Mouse (Mus musculus) kidney, postnatal 0 days (tissue): ENCODE data around the gene Lax1. TPM values are rescaled to one million over a fixed set of nuclear protein-coding genes. Genes with fewer than 3 reads are reported as not detected.
"Not testable (repeated sequence)": the region's sequence is repeated elsewhere in the genome, so short reads cannot be mapped to it uniquely, and the experiment has no call there.

Experiments used
- ATAC-seq: fragments of 200-750 bp; cut with Nextera tagmentation; replicated peaks from 2 replicates; pipeline ENCODE4 v1.8.0; 2017; ENCODE audit warnings: low read depth, moderate number of reproducible peaks, moderate TSS enrichment, moderate library complexity; ENCODE audit not compliant: low FRiP score
- DNase-seq: peaks from one replicate; pipeline ENCODE4 v3.0.0-alpha.2; 2016; ENCODE audit warnings: low spot score
- H3K27ac ChIP-seq: fragments of 300-500 bp; sonication (generic); 2 replicates; pipeline ENCODE4 v1.5.1; 2014; ENCODE audit warnings: mild to moderate bottlenecking
- H3K27me3 ChIP-seq: fragments of 300-500 bp; sonication (generic); 2 replicates; pipeline ENCODE4 v1.6.1; 2014; ENCODE audit warnings: low read length, mixed read lengths; ENCODE audit not compliant: insufficient read depth
- H3K36me3 ChIP-seq: fragments of 300-500 bp; sonication (generic); 2 replicates; pipeline ENCODE4 v1.6.1; 2014; ENCODE audit warnings: low read length, mixed read lengths; ENCODE audit not compliant: insufficient read depth
- H3K4me1 ChIP-seq: fragments of 300-500 bp; sonication (generic); replicated peaks from 2 replicates; pipeline ENCODE4 v1.6.1; 2014; ENCODE audit warnings: antibody characterized with exemption, low read length, mixed read lengths; ENCODE audit not compliant: insufficient read depth
- H3K4me2 ChIP-seq: fragments of 300-500 bp; sonication (generic); 2 replicates; pipeline ENCODE4 v1.6.1; 2014; ENCODE audit warnings: mild to moderate bottlenecking, low read length, moderate library complexity, mixed read lengths
- H3K4me3 ChIP-seq: fragments of 300-500 bp; sonication (generic); replicated peaks from 2 replicates; pipeline ENCODE4 v1.5.1; 2014; ENCODE audit warnings: low read depth, low read length
- H3K9ac ChIP-seq: fragments of 300-500 bp; sonication (generic); 2 replicates; pipeline ENCODE4 v1.6.1; 2014; ENCODE audit warnings: low read depth, low read length
- H3K9me3 ChIP-seq: fragments of 300-500 bp; sonication (generic); replicated peaks from 2 replicates; pipeline ENCODE4 v1.6.1; 2016; ENCODE audit warnings: low read length, inconsistent platforms, mixed read lengths
- CTCF ChIP-seq: IDR thresholded peaks from 2 replicates; pipeline ENCODE4 v1.5.1; 2016; ENCODE audit warnings: antibody characterized with exemption, low read depth, mild to moderate bottlenecking, moderate library complexity
- WGBS: fragments of 180-500 bp; shearing (Covaris S2); extraction: QIAGEN DNeasy Blood & Tissue Kit; methylation state at CpG from one replicate; pipeline ENCODE4 v1.1.7; 2014; 5-methylcytosine and 5-hydroxymethylcytosine counted together
- polyA plus RNA-seq: library from polyadenylated mRNA; unstranded; fragments of >200 nt; fragmentation: Nextera tagmentation; extraction: Ambion mirVana; gene quantifications from 2 replicates; pipeline ENCODE4 v1.2.1, GENCODE M21; 2015

The Lax1 gene
- polyA plus RNA-seq, 1 experiment from 2014 or later, result 0.58 TPM

DNA sequence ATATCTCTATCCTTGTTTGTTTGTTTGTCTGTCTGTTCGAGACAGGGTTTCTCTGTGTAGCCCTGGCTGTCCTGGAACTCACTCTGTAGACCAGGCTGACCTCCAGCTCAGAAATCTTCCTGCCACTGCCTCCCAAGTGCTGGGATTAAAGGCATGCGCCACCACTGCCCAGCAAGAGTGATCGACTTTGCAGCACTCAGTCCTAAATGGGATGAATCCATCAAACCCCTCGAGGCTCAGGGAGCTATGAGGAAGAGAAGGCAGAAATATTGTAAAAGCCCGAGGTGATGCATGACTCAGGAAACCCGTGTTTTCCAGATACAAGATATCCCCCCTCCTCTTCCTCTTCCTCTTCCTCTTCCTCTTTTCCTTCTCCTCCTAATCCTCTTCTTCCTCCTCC is 19.1 kb downstream of the Lax1 start:
- no peaks in the 10 kb centered on the region for H3K36me3 ChIP-seq
- no peak overlapping the region for H3K4me2 ChIP-seq
- H3K27me3 ChIP-seq, result no peaks in the 10 kb centered on the region
- 82% methylated on average over 6 of the region's 6 CpGs for WGBS
- no peaks in the 10 kb centered on the region for H3K9me3 ChIP-seq
- no peak overlapping the region for H3K4me3 ChIP-seq
- no peaks in the 10 kb centered on the region for H3K4me1 ChIP-seq
- DNase-seq (no peak), ATAC-seq (no peak)
- TF ChIP-seq CTCF, result no peak
- H3K27ac ChIP-seq, result no peak overlapping the region
- no peak overlapping the region for H3K9ac ChIP-seq

DNA sequence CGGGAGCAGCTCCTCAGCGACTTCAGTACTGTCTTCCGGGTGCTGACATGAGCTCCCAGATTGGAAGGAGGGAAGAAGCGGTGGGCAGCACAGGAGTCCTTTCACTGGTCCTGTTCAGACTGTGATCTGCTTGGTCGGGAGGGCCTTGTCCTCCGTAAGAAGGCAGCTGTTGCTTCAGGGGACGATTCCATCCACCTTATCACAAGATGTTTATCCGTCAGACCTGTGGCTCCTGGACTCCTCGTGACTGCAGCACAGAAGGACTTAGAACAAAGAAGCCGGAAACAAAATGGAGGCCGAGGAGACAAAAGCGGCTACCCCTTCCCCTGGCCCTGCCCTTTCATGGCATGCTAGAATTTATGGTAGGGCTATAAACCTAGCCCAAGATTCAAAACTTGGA is 19.7 kb downstream of the Lax1 start:
- Histone ChIP-seq H3K4me2 (no peak overlapping the region), H3K27ac (no peak overlapping the region), H3K9me3 (no peaks in the 10 kb centered on the region), H3K36me3 (no peaks in the 10 kb centered on the region), H3K9ac (no peak overlapping the region), H3K4me1 (no peaks in the 10 kb centered on the region), H3K27me3 (no peaks in the 10 kb centered on the region), H3K4me3 (no peak overlapping the region)
- no peak for ATAC-seq
- TF ChIP-seq CTCF, result no peak
- no peak for DNase-seq
- 75% methylated on average over 12 of the region's 12 CpGs for WGBS

DNA sequence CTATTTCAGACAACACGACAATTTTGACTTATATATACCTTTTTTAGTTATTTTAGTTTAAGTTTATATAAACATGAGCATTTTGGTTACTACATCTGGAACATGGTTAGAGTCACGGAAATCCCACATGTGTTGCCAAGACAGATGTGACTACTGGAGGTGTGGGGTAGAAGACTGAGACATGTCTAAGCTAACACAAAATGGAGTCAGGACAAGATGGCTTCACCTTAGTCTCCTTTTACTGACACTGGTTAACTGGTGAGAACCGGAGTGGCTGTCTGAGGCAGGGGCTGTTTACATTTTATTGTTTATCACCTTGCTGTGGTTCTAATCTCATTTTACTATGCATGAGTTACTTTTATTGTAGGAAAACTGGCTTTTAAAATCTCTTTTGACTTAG is 21.3 kb downstream of the Lax1 start:
- 84% methylated on average over 3 of the region's 3 CpGs for WGBS
- Histone ChIP-seq H3K4me1 (no peaks in the 10 kb centered on the region), H3K36me3 (no peaks in the 10 kb centered on the region), H3K27me3 (no peaks in the 10 kb centered on the region), H3K9ac (no peak overlapping the region), H3K27ac (no peak overlapping the region), H3K4me3 (no peak overlapping the region), H3K9me3 (no peaks in the 10 kb centered on the region), H3K4me2 (no peak overlapping the region)
- no peak for DNase-seq
- TF ChIP-seq CTCF, result no peak
- no peak for ATAC-seq

DNA sequence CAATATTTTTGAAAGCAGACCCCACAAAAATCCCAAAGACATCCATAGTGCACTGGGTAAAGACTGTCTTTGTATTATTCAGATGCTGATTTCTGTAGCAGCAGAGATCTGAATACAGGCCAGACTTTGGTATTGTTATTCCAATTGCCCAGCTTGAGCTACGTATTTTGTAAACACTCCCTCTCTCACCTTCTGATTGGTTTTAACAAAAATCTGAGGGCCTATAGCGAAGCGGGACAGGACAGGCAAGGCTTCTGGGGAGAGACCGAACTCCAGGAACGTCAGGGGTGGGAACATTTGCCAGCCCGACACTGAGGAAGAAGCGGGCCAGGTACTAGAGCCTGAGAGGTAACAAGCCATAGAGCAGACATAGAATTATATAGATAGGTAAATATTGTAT is 22.2 kb downstream of the Lax1 start:
- no peak for DNase-seq
- Histone ChIP-seq H3K27me3 (no peaks in the 10 kb centered on the region), H3K27ac (no peak overlapping the region), H3K9me3 (no peaks in the 10 kb centered on the region), H3K4me3 (no peak overlapping the region), H3K4me1 (no peaks in the 10 kb centered on the region), H3K4me2 (no peak overlapping the region), H3K9ac (no peak overlapping the region), H3K36me3 (no peaks in the 10 kb centered on the region)
- ATAC-seq, result no peak
- 72% methylated on average over 7 of the region's 7 CpGs for WGBS
- TF ChIP-seq CTCF, result no peak

GRCm38 (mm10) chr1:133665713-133666112 is 24.2 kb downstream of the Lax1 start:
- not testable (repeated sequence) for H3K4me2 ChIP-seq, H3K9me3 ChIP-seq, H3K27me3 ChIP-seq, DNase-seq, H3K36me3 ChIP-seq, H3K27ac ChIP-seq, H3K4me1 ChIP-seq, H3K9ac ChIP-seq, ATAC-seq, H3K4me3 ChIP-seq
- 77% methylated on average over 6 of the region's 8 CpGs for WGBS

GRCm38 (mm10) chr1:133664203-133664970 is 25.5 kb downstream of the Lax1 start:
- 77% methylated on average over 11 of the region's 11 CpGs for WGBS
- no peaks in the 10 kb centered on the region for H3K9me3 ChIP-seq
- no peaks in the 10 kb centered on the region for H3K27me3 ChIP-seq
- no peak for TF ChIP-seq CTCF
- no peak overlapping the region for H3K27ac ChIP-seq
- DNase-seq (no peak), ATAC-seq (no peak)
- H3K4me3 ChIP-seq, result no peak overlapping the region
- H3K4me2 ChIP-seq, result no peak overlapping the region
- H3K4me1 ChIP-seq, result peaks cover 10% of the 10 kb centered on the region; the same call in 1 of the 2 replicates
- no peak overlapping the region for H3K9ac ChIP-seq
- H3K36me3 ChIP-seq, result no peaks in the 10 kb centered on the region

DNA sequence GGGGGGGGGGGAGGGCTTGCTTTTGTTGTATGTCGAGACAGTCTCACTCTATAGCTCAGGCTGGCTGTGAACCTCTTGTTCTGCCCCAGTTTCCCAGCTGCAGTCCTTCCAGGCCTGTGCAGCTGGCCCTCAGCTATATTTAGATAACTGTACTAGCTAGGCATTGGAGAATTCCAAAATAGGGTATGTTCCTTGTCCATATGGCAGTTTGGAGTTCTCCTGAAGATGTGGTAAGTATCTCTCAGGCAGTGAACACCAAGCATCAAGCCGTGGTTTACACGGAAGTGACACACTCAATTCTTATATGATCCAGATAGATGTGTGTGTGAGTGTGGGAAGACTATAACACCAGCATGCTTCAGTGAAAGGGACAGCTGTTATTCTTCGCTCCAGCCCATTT is 26.5 kb downstream of the Lax1 start:
- DNase-seq, result no peak
- peaks cover 14% of the 10 kb centered on the region; the same call in 1 of the 2 replicates for H3K4me1 ChIP-seq
- WGBS, result 66% methylated on average over 4 of the region's 4 CpGs
- no peak overlapping the region for H3K27ac ChIP-seq
- H3K4me2 ChIP-seq, result no peak overlapping the region
- TF ChIP-seq CTCF, result no peak
- H3K9me3 ChIP-seq, result no peaks in the 10 kb centered on the region
- H3K36me3 ChIP-seq, result 0 out of 2 replicates have a peak, but pooled peaks cover 2% of the 10 kb centered on the region
- no peak overlapping the region for H3K4me3 ChIP-seq
- H3K27me3 ChIP-seq, result no peaks in the 10 kb centered on the region
- ATAC-seq, result no peak
- H3K9ac ChIP-seq, result no peak overlapping the region
